Mouse (Mus musculus): ENCODE results near the gene Sqstm1.

Gene Sqstm1

GRCm38 (mm10) chr11:50229252-50229910 is 18.8 kb upstream of the Sqstm1 start:
- no peak for DNase-seq

GRCm38 (mm10) chr11:50228772-50229171 is 18.1 kb upstream of the Sqstm1 start:
- no peak for DNase-seq

- DNase-seq = no peak
These were observed 17.1 kb upstream of the Sqstm1 start for GRCm38 (mm10) chr11:50227736-50228135.

- no peak for DNase-seq
These were observed 16.6 kb upstream of the Sqstm1 start for GRCm38 (mm10) chr11:50227226-50227625.

- no peak for DNase-seq
These were observed 15.8 kb upstream of the Sqstm1 start for GRCm38 (mm10) chr11:50226406-50226805.

GRCm38 (mm10) chr11:50225611-50226378 is 15.2 kb upstream of the Sqstm1 start:
- DNase-seq = peak; percentile 53

- peak; percentile 85 for DNase-seq
These were observed 14.3 kb upstream of the Sqstm1 start for GRCm38 (mm10) chr11:50224671-50225530.

- no peak for DNase-seq
These were observed 13.4 kb upstream of the Sqstm1 start for GRCm38 (mm10) chr11:50223783-50224662.

- DNase-seq = no peak
These were observed 12.1 kb upstream of the Sqstm1 start for GRCm38 (mm10) chr11:50222559-50223276.

- DNase-seq = no peak
These were observed 9.2 kb upstream of the Sqstm1 start for GRCm38 (mm10) chr11:50219833-50220232.

- DNase-seq = no peak
These were observed 7.2 kb upstream of the Sqstm1 start for GRCm38 (mm10) chr11:50217811-50218210.

GRCm38 (mm10) chr11:50216724-50217366 is 6.2 kb upstream of the Sqstm1 start:
- no peak for DNase-seq

- DNase-seq = no peak
These were observed 5.0 kb upstream of the Sqstm1 start for GRCm38 (mm10) chr11:50215633-50216032.

- no peak for DNase-seq
These were observed 4.0 kb upstream of the Sqstm1 start for GRCm38 (mm10) chr11:50214631-50215030.

- DNase-seq = no peak
These were observed 2.5 kb upstream of the Sqstm1 start for GRCm38 (mm10) chr11:50212848-50213758.

GRCm38 (mm10) chr11:50212060-50212739 is 1.6 kb upstream of the Sqstm1 start:
- DNase-seq = no peak

GRCm38 (mm10) chr11:50211322-50212059 is 864 bp upstream of the Sqstm1 start:
- DNase-seq = no peak

GRCm38 (mm10) chr11:50210101-50210504 is 524 bp downstream of the Sqstm1 start:
- peak; percentile 93 for DNase-seq

GRCm38 (mm10) chr11:50208039-50208438 is 2.6 kb downstream of the Sqstm1 start:
- no peak for DNase-seq

All from right cerebral cortex, postnatal 4 days (tissue).